Mouse (Mus musculus): ENCODE measurements around the gene Cwc22. TPM values are rescaled to one million over a fixed set of nuclear protein-coding genes. Genes with fewer than 3 reads are reported as not detected.

Gene Cwc22
- polyA plus RNA-seq, 1 experiment from 2014 or later, result 18.8 TPM

DNA sequence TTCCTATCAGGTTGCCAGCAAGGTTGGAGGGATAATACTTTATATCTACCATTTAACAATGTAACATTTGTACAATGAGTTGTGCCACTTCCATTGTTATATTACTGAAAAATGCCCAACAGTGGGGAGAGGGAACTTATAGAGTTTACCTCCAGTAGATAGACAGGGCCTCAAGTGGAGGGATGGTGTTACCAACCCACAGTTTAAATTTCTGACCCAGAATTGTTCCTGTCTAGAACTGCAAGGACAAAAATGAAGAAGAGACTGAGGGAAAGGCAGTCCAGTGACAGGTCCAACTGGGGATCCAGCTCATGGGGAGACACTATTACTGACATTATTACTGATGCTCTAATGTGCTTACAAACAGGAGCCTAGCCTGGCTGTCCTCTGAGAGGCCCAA is 72.4 kb downstream of the Cwc22 start:
- no peak overlapping the region for H3K4me2 ChIP-seq (ENCODE audit: low read length)
- no peak for ATAC-seq (ENCODE audit: insufficient number of reproducible peaks, insufficient read depth, low FRiP score, low read depth)
- H3K4me3 ChIP-seq (ENCODE audit: control insufficient read depth in 1 of 2, insufficient read depth in 1 of 2, low read depth in 1 of 2, low read length in 2 of 2), result no peak overlapping the region
- H3K27me3 ChIP-seq (ENCODE audit: control insufficient read depth, insufficient read depth, low read length), result no peaks in the 10 kb centered on the region
- no peaks in the 10 kb centered on the region for H3K36me3 ChIP-seq (ENCODE audit: control insufficient read depth, insufficient read depth, low read length)
- no peaks in the 10 kb centered on the region for H3K9me3 ChIP-seq (ENCODE audit: control insufficient read depth, low read length)
- no peaks in the 10 kb centered on the region for H3K4me1 ChIP-seq (ENCODE audit: control insufficient read depth in 2 of 2, insufficient read depth in 2 of 2, low read length in 2 of 2)
- no peak overlapping the region for H3K27ac ChIP-seq (replicated peaks in 1 of 2; ENCODE audit: control insufficient read depth in 1 of 2, insufficient read depth in 1 of 2, low read depth in 2 of 2, low read length in 2 of 2)
- H3K9ac ChIP-seq (ENCODE audit: low read length), result no peak overlapping the region

- no peaks in the 10 kb centered on the region for H3K27me3 ChIP-seq (ENCODE audit: control insufficient read depth, insufficient read depth, low read length)
- no peak overlapping the region for H3K9ac ChIP-seq (ENCODE audit: low read length)
- no peak overlapping the region for H3K4me3 ChIP-seq (ENCODE audit: control insufficient read depth in 1 of 2, insufficient read depth in 1 of 2, low read depth in 1 of 2, low read length in 2 of 2)
- H3K27ac ChIP-seq (replicated peaks in 1 of 2; ENCODE audit: control insufficient read depth in 1 of 2, insufficient read depth in 1 of 2, low read depth in 2 of 2, low read length in 2 of 2), result no peak overlapping the region
- 63% methylated on average over 2 of the region's 2 CpGs for WGBS
- no peaks in the 10 kb centered on the region for H3K4me1 ChIP-seq (ENCODE audit: control insufficient read depth in 2 of 2, insufficient read depth in 2 of 2, low read length in 2 of 2)
- no peaks in the 10 kb centered on the region for H3K9me3 ChIP-seq (ENCODE audit: control insufficient read depth, low read length)
- ATAC-seq (ENCODE audit: insufficient number of reproducible peaks, insufficient read depth, low FRiP score, low read depth), result no peak
- no peak overlapping the region for H3K4me2 ChIP-seq (ENCODE audit: low read length)
- H3K36me3 ChIP-seq (ENCODE audit: control insufficient read depth, insufficient read depth, low read length), result no peaks in the 10 kb centered on the region
These were observed 73.5 kb downstream of the Cwc22 start for GRCm38 (mm10) chr2:77872676-77873075.

GRCm38 (mm10) chr2:77871146-77871545 is 75.0 kb downstream of the Cwc22 start:
- no peaks in the 10 kb centered on the region for H3K9me3 ChIP-seq (ENCODE audit: control insufficient read depth, low read length)
- no peaks in the 10 kb centered on the region for H3K27me3 ChIP-seq (ENCODE audit: control insufficient read depth, insufficient read depth, low read length)
- H3K36me3 ChIP-seq (ENCODE audit: control insufficient read depth, insufficient read depth, low read length), result no peaks in the 10 kb centered on the region
- no peak overlapping the region for H3K4me3 ChIP-seq (ENCODE audit: control insufficient read depth in 1 of 2, insufficient read depth in 1 of 2, low read depth in 1 of 2, low read length in 2 of 2)
- no peak overlapping the region for H3K9ac ChIP-seq (ENCODE audit: low read length)
- H3K27ac ChIP-seq (replicated peaks in 1 of 2; ENCODE audit: control insufficient read depth in 1 of 2, insufficient read depth in 1 of 2, low read depth in 2 of 2, low read length in 2 of 2), result no peak overlapping the region
- H3K4me2 ChIP-seq (ENCODE audit: low read length), result no peak overlapping the region
- no peaks in the 10 kb centered on the region for H3K4me1 ChIP-seq (ENCODE audit: control insufficient read depth in 2 of 2, insufficient read depth in 2 of 2, low read length in 2 of 2)
- no peak for ATAC-seq (ENCODE audit: insufficient number of reproducible peaks, insufficient read depth, low FRiP score, low read depth)

DNA sequence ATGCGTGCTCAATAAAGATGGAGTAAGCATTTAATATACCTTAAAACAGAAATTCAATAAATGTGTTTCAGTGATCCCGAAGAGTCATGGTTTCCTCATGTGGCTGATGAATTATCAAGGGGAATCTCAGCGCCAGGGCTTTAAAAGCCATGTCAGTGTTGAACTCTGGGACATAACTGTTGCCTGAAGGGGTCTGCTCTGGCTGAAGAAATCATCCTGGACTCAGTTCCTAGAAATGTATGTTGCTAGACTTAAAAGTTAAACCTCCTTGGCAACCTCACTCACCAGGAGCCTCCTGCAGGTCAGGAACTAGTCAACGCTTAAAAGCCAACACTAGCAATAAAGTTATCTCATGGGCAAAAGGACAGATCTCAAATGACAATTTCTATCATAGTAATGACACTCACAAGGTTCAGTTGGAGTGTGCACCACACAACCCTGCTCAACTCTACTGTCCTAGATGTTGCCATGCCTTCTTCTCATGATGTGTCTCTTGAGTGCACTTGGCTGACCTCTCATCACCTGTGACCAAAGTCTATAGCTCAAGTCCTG is 76.4 kb downstream of the Cwc22 start:
- 83% methylated on average over 4 of the region's 4 CpGs for WGBS
- no peak overlapping the region for H3K27ac ChIP-seq (replicated peaks in 1 of 2; ENCODE audit: control insufficient read depth in 1 of 2, insufficient read depth in 1 of 2, low read depth in 2 of 2, low read length in 2 of 2)

GRCm38 (mm10) chr2:77863934-77864333 is 82.2 kb downstream of the Cwc22 start:
- H3K9ac ChIP-seq (ENCODE audit: low read length), result no peak overlapping the region; the same call in 1 of the 2 replicates
- no peaks in the 10 kb centered on the region for H3K9me3 ChIP-seq (ENCODE audit: control insufficient read depth, low read length)
- no peaks in the 10 kb centered on the region for H3K27me3 ChIP-seq (ENCODE audit: control insufficient read depth, insufficient read depth, low read length)
- no peaks in the 10 kb centered on the region for H3K36me3 ChIP-seq (ENCODE audit: control insufficient read depth, insufficient read depth, low read length)
- no peak for ATAC-seq (ENCODE audit: insufficient number of reproducible peaks, insufficient read depth, low FRiP score, low read depth)
- peaks cover 6 to 8% of the 10 kb centered on the region in 2 experiments; a peak in 2 of 4 replicates for H3K4me1 ChIP-seq (ENCODE audit: control insufficient read depth in 2 of 2, insufficient read depth in 2 of 2, low read length in 2 of 2)
- WGBS, result 68% methylated on average over 6 of the region's 6 CpGs
- H3K4me3 ChIP-seq (ENCODE audit: control insufficient read depth in 1 of 2, insufficient read depth in 1 of 2, low read depth in 1 of 2, low read length in 2 of 2), result peak overlapping the region; percentile 14 to 17; a peak in 3 of 4 replicates
- no peak overlapping the region for H3K27ac ChIP-seq (replicated peaks in 1 of 2; ENCODE audit: control insufficient read depth in 1 of 2, insufficient read depth in 1 of 2, low read depth in 2 of 2, low read length in 2 of 2)
- H3K4me2 ChIP-seq (ENCODE audit: low read length), result peak overlapping the region; percentile 54

More for the DNA sequence above, 76.4 kb downstream of the Cwc22 start:
- Histone ChIP-seq H3K9ac (ENCODE audit: low read length) (no peak overlapping the region), H3K9me3 (ENCODE audit: control insufficient read depth, low read length) (no peaks in the 10 kb centered on the region), H3K27me3 (ENCODE audit: control insufficient read depth, insufficient read depth, low read length) (no peaks in the 10 kb centered on the region), H3K36me3 (ENCODE audit: control insufficient read depth, insufficient read depth, low read length) (no peaks in the 10 kb centered on the region), H3K4me2 (ENCODE audit: low read length) (no peak overlapping the region), H3K4me3 (ENCODE audit: control insufficient read depth in 1 of 2, insufficient read depth in 1 of 2, low read depth in 1 of 2, low read length in 2 of 2) (no peak overlapping the region), H3K4me1 (ENCODE audit: control insufficient read depth in 2 of 2, insufficient read depth in 2 of 2, low read length in 2 of 2) (no peaks in the 10 kb centered on the region)
- ATAC-seq (ENCODE audit: insufficient number of reproducible peaks, insufficient read depth, low FRiP score, low read depth), result no peak

GRCm38 (mm10) chr2:77863522-77863921 is 82.7 kb downstream of the Cwc22 start:
- Histone ChIP-seq H3K27me3 (ENCODE audit: control insufficient read depth, insufficient read depth, low read length) (no peaks in the 10 kb centered on the region), H3K4me2 (ENCODE audit: low read length) (peak overlapping the region; percentile 54), H3K4me1 (ENCODE audit: control insufficient read depth in 2 of 2, insufficient read depth in 2 of 2, low read length in 2 of 2) (peaks cover 6 to 8% of the 10 kb centered on the region in 2 experiments; a peak in 2 of 4 replicates), H3K4me3 (ENCODE audit: control insufficient read depth in 1 of 2, insufficient read depth in 1 of 2, low read depth in 1 of 2, low read length in 2 of 2) (peak overlapping the region; percentile 14 to 17; a peak in 3 of 4 replicates), H3K9ac (ENCODE audit: low read length) (no peak overlapping the region; the same call in 1 of the 2 replicates), H3K27ac (replicated peaks in 1 of 2; ENCODE audit: control insufficient read depth in 1 of 2, insufficient read depth in 1 of 2, low read depth in 2 of 2, low read length in 2 of 2) (no peak overlapping the region), H3K9me3 (ENCODE audit: control insufficient read depth, low read length) (no peaks in the 10 kb centered on the region), H3K36me3 (ENCODE audit: control insufficient read depth, insufficient read depth, low read length) (no peaks in the 10 kb centered on the region)
- no peak for ATAC-seq (ENCODE audit: insufficient number of reproducible peaks, insufficient read depth, low FRiP score, low read depth)
- 47% methylated on average over 15 of the region's 15 CpGs for WGBS

GRCm38 (mm10) chr2:77841464-77841863 is 104.7 kb downstream of the Cwc22 start:
- WGBS, result 14% methylated on average over 6 of the region's 6 CpGs
- no peak for ATAC-seq (ENCODE audit: insufficient number of reproducible peaks, insufficient read depth, low FRiP score, low read depth)
- no peak overlapping the region for H3K9ac ChIP-seq (ENCODE audit: low read length)
- no peaks in the 10 kb centered on the region for H3K27me3 ChIP-seq (ENCODE audit: control insufficient read depth, insufficient read depth, low read length)
- H3K4me1 ChIP-seq (ENCODE audit: control insufficient read depth in 2 of 2, insufficient read depth in 2 of 2, low read length in 2 of 2), result no peaks in the 10 kb centered on the region
- H3K4me2 ChIP-seq (ENCODE audit: low read length), result no peak overlapping the region
- no peaks in the 10 kb centered on the region for H3K9me3 ChIP-seq (ENCODE audit: control insufficient read depth, low read length)
- H3K36me3 ChIP-seq (ENCODE audit: control insufficient read depth, insufficient read depth, low read length), result no peaks in the 10 kb centered on the region
- no peak overlapping the region for H3K4me3 ChIP-seq (ENCODE audit: control insufficient read depth in 1 of 2, insufficient read depth in 1 of 2, low read depth in 1 of 2, low read length in 2 of 2)
- H3K27ac ChIP-seq (replicated peaks in 1 of 2; ENCODE audit: control insufficient read depth in 1 of 2, insufficient read depth in 1 of 2, low read depth in 2 of 2, low read length in 2 of 2), result no peak overlapping the region

- no peaks in the 10 kb centered on the region for H3K27me3 ChIP-seq (ENCODE audit: control insufficient read depth, insufficient read depth, low read length)
- no peaks in the 10 kb centered on the region for H3K4me1 ChIP-seq (ENCODE audit: control insufficient read depth in 2 of 2, insufficient read depth in 2 of 2, low read length in 2 of 2)
- no peaks in the 10 kb centered on the region for H3K9me3 ChIP-seq (ENCODE audit: control insufficient read depth, low read length)
- H3K36me3 ChIP-seq (ENCODE audit: control insufficient read depth, insufficient read depth, low read length), result no peaks in the 10 kb centered on the region
- H3K9ac ChIP-seq (ENCODE audit: low read length), result no peak overlapping the region
- ATAC-seq (ENCODE audit: insufficient number of reproducible peaks, insufficient read depth, low FRiP score, low read depth), result no peak
- no peak overlapping the region for H3K27ac ChIP-seq (replicated peaks in 1 of 2; ENCODE audit: control insufficient read depth in 1 of 2, insufficient read depth in 1 of 2, low read depth in 2 of 2, low read length in 2 of 2)
- no peak overlapping the region for H3K4me3 ChIP-seq (ENCODE audit: control insufficient read depth in 1 of 2, insufficient read depth in 1 of 2, low read depth in 1 of 2, low read length in 2 of 2)
- no peak overlapping the region for H3K4me2 ChIP-seq (ENCODE audit: low read length)
- 88% methylated on average over 17 of the region's 17 CpGs for WGBS
These were observed 106.6 kb downstream of the Cwc22 start for GRCm38 (mm10) chr2:77839587-77839986.

All from heart, embryonic 14.5 days (tissue).